Mouse (Mus musculus): ENCODE results near the gene Ube2d3.
"Not testable (repeated sequence)": the region's sequence is repeated elsewhere in the genome, so short reads cannot be mapped to it uniquely, and the experiment has no call there.

The Ube2d3 gene

GRCm38 (mm10) chr3:135438531-135438912 is 573 bp downstream of the Ube2d3 start:
- DNase-seq (ENCODE audit: low read depth): peak; percentile 43

GRCm38 (mm10) chr3:135438913-135439531 is 1.1 kb downstream of the Ube2d3 start:
- peak; percentile 47 for DNase-seq (ENCODE audit: low read depth)

GRCm38 (mm10) chr3:135439651-135440050 is 1.7 kb downstream of the Ube2d3 start:
- no peak for DNase-seq (ENCODE audit: low read depth)

- peak; percentile 69 for DNase-seq (ENCODE audit: low read depth)
These were observed 2.3 kb downstream of the Ube2d3 start for GRCm38 (mm10) chr3:135440221-135440620.

GRCm38 (mm10) chr3:135440621-135441020 is 2.7 kb downstream of the Ube2d3 start:
- DNase-seq (ENCODE audit: low read depth): no peak

- no peak for DNase-seq (ENCODE audit: low read depth)
These were observed 7.0 kb downstream of the Ube2d3 start for GRCm38 (mm10) chr3:135444930-135445329.

GRCm38 (mm10) chr3:135458981-135459380 is 21.0 kb downstream of the Ube2d3 start:
- no peak for DNase-seq (ENCODE audit: low read depth)

GRCm38 (mm10) chr3:135468402-135468801 is 30.5 kb downstream of the Ube2d3 start:
- DNase-seq (ENCODE audit: low read depth): no peak

- DNase-seq (ENCODE audit: low read depth): no peak
These were observed 31.2 kb downstream of the Ube2d3 start for GRCm38 (mm10) chr3:135469146-135469545.

- peak; percentile 76 for DNase-seq (ENCODE audit: low read depth)
These were observed 32.0 kb downstream of the Ube2d3 start for GRCm38 (mm10) chr3:135469974-135470373.

GRCm38 (mm10) chr3:135470823-135471222 is 32.9 kb downstream of the Ube2d3 start:
- no peak for DNase-seq (ENCODE audit: low read depth)

GRCm38 (mm10) chr3:135475025-135475424 is 37.1 kb downstream of the Ube2d3 start:
- DNase-seq (ENCODE audit: low read depth): no peak

GRCm38 (mm10) chr3:135476286-135476685 is 38.3 kb downstream of the Ube2d3 start:
- DNase-seq (ENCODE audit: low read depth): no peak

GRCm38 (mm10) chr3:135476977-135477376 is 39.0 kb downstream of the Ube2d3 start:
- no peak for DNase-seq (ENCODE audit: low read depth)

- not testable (repeated sequence) for DNase-seq (ENCODE audit: low read depth)
These were observed 41.1 kb downstream of the Ube2d3 start for GRCm38 (mm10) chr3:135479090-135479489.

- DNase-seq (ENCODE audit: low read depth): no peak
These were observed 42.8 kb downstream of the Ube2d3 start for GRCm38 (mm10) chr3:135480767-135481166.

GRCm38 (mm10) chr3:135481608-135482007 is 43.7 kb downstream of the Ube2d3 start:
- DNase-seq (ENCODE audit: low read depth): no peak

GRCm38 (mm10) chr3:135484650-135485049 is 46.7 kb downstream of the Ube2d3 start:
- DNase-seq (ENCODE audit: low read depth): not testable (repeated sequence)

GRCm38 (mm10) chr3:135485128-135485899 is 47.4 kb downstream of the Ube2d3 start, which contains the start of gene Manba:
Manba (plus strand) TSS chr3:135485611.
- DNase-seq (ENCODE audit: low read depth): peak; percentile 19

- DNase-seq (ENCODE audit: low read depth): no peak
These were observed 47.9 kb downstream of the Ube2d3 start for GRCm38 (mm10) chr3:135485900-135486241.

- no peak for DNase-seq (ENCODE audit: low read depth)
These were observed 48.4 kb downstream of the Ube2d3 start for GRCm38 (mm10) chr3:135486351-135486750.

- no peak for DNase-seq (ENCODE audit: low read depth)
These were observed 49.9 kb downstream of the Ube2d3 start for GRCm38 (mm10) chr3:135487803-135488202.

- DNase-seq (ENCODE audit: low read depth): no peak
These were observed 52.0 kb downstream of the Ube2d3 start for GRCm38 (mm10) chr3:135489865-135490520.
